Mouse (Mus musculus) layer of hippocampus, postnatal 10 days (tissue): Measurements from ENCODE around the gene Klrb1b. TPM values are rescaled to one million over a fixed set of nuclear protein-coding genes. Genes with fewer than 3 reads are reported as not detected.
"Not testable (repeated sequence)": the region's sequence is repeated elsewhere in the genome, so short reads cannot be mapped to it uniquely, and the experiment has no call there.

Experiments used
- DNase-seq, 2 experiments: peaks; one replicate each; pipeline ENCODE4 v3.0.0; 2021; ENCODE audit warnings: low spot score in 2 of 2
- total RNA-seq, 2 experiments: library from RNA; stranded (reverse); gene quantifications; 2 replicates each; pipeline ENCODE4 v1.2.3; 2021

Klrb1b gene
- total RNA-seq, 2 experiments from 2014 or later: not detected

GRCm38 (mm10) chr6:128800696-128801095, 25.4 kb downstream of the Klrb1b start:
- not testable (repeated sequence) for DNase-seq

DNA sequence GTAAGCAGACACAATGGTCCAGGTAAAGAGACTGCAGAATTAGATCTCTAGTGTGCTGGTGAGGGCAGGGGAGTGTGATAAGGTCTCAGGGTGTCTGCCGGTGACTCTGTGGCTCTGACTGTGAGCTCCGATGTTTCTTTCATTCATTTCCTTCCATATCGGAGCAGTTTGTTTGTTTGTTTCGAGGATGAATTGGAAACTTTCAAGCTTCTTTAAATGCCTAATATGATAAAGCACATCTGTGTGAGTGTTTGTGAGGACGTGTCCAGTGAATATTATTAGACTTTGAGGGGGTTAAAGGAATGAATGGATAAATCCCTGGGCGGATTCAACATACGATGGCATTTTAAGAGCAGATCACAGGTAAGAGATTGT, 26.2 kb downstream of the Klrb1b start:
- DNase-seq: no peak

- peak; percentile 91 for DNase-seq
These were observed 26.8 kb downstream of the Klrb1b start for GRCm38 (mm10) chr6:128799144-128799895.

GRCm38 (mm10) chr6:128798772-128799143, 27.4 kb downstream of the Klrb1b start:
- DNase-seq: peak; percentile 80 to 82

GRCm38 (mm10) chr6:128797936-128798771, 28.0 kb downstream of the Klrb1b start:
- peak in 1 of 2 experiments; percentile 32 for DNase-seq

DNA sequence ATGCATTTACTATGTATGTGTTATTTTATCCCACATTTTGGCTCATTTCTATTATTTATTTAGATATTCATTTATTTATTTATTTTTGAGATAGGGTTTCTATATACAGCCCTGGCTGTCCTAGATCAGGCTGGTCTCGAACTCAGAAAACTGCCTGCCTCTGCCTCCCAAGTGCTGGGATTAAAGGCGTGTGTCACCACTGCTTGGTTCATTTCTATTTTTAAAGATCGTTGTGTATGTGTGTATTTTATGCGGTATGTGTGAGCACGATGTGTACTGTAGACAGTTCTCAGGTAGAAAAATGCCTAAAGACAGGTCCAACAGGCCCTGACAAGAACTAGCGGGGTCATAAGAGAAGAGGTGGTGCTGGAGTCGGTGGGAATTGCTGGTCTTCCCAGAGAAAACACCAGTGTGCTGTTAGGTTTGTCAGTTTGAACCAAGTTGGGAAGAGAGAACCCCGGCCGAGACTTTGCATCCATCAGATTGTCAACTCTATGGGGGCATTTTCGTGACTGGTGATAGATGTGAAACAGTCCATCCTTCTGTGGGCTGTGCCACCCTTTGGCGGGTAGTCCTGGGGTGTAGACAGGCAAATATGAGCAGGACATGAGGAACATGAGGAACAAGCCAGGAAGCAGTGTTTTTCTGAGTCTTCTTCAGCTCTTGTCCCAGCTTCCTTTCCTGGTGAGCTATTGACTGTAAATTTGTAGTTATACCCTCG, 28.8 kb downstream of the Klrb1b start:
- DNase-seq: no peak

DNA sequence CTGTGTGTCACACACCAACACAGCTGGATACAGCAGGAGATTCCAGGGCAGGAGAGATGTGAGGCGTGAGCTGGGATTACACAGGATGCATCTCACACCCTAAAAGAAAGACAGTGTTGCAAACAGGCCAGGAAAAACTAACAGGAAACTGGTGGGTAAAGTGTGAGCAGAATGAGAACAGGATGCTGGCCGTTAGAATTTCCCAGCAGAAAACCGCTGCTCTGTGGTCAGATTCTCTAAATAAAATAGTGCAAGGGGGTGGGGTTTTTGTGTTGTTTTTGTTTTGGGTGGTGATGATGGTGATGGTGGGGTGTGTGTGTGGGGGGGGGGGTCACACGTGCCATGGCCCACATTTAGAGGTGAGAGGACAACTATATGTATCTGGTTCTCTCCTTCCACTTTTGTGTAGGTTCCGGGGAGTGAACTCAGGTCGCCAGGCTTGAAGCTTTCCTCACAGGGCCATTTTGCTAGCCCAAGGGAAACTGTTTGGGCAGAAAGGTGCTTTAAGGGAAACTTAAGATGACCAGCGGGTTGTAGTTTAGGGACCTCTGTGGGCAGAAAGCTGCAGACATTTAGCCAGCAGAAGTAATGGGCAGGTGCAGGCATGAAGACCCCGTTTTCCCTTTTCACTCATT, 29.7 kb downstream of the Klrb1b start:
- DNase-seq: no peak

GRCm38 (mm10) chr6:128793734-128794133, 32.4 kb downstream of the Klrb1b start:
- no peak for DNase-seq

GRCm38 (mm10) chr6:128790491-128790994, 35.6 kb downstream of the Klrb1b start:
- DNase-seq: not testable (repeated sequence)

DNA sequence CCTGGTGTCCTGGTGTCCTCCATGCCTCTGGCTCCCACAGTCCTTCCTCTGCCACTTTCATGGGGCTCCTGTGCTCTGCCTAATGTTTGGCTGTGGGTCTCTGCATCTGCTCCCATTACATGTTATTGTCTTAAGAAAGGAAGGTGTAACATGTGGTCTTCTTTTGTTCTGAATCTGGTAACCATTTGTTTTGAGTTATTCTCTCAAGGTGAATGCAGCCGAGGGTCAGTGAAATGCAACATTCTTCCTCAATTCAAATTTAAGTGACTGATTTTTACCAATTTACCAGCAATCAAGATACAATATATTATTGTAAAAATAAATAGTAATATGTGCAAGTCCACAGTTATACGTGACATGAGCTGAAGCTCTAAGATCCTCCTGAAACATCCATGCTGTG, 37.0 kb downstream of the Klrb1b start, which contains the start of gene Klrb1c:
Gene Klrb1c (minus strand): TSS at position 101 of the 400 bp plus-strand sequence.
- no peak for DNase-seq

DNA sequence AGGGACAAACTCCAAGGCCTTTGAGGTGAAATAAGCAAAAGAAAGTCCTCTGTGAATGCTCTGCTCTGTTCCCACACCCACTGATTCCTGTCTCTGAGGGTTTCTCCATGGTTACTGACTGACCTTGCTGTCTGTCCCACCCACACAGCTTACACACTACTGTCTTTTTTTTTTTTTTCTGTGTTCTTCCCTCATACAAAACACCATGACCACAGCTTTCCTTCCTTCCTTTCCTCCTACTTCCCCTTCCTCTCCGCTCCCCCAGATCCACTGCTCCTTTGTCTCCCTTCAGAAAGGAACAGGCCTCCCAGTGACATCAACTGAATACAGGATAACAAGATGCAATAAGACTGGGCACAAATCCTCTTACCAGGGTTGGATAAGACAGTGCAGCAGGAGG, 37.6 kb downstream of the Klrb1b start:
- DNase-seq: no peak

GRCm38 (mm10) chr6:128786396-128786795, 39.7 kb downstream of the Klrb1b start:
- DNase-seq: not testable (repeated sequence)

GRCm38 (mm10) chr6:128769481-128770253, 56.5 kb downstream of the Klrb1b start:
- no peak for DNase-seq

DNA sequence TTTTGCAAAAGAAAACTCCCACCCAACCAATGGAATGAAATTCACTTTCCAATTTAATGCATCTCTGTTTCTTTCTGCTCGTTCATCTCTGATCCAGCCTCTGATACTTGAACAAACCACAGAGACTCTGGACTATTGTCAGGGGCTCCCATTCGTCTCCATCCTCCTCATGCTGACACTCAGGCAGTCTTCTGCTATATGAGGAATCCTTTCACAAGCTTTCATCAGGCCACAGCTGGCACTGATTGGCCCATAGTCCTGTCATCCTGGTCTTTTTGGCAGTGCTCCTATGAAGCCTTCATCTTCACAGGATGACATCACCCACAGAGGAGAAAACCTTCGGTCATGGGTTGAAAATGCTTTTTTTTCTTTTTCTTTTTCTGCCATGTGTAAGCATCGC, 58.1 kb downstream of the Klrb1b start:
- DNase-seq: no peak

- DNase-seq: peak; percentile 47 to 61
These were observed 59.5 kb downstream of the Klrb1b start for GRCm38 (mm10) chr6:128766486-128767254.

DNA sequence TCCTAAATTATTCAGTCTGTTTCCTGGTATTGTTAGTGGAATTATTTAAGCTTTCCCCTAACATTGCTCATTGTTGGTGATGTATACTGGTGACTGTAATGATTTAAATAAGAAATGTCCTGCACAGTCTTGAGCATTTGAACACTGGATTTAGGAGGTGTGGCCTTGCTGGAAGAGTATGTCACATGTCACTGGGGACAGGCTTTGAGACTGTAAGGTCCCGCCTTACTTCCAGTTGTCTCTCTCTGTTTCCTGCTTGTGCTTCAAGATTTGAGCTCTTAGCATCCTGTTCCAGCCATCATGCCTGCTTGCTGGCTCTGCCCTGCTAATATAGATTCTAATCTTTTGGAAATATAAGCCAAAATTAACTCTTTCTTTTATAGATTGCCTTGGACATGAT, 60.9 kb downstream of the Klrb1b start:
- DNase-seq: no peak

GRCm38 (mm10) chr6:128764598-128764997, 61.5 kb downstream of the Klrb1b start:
- DNase-seq: no peak

DNA sequence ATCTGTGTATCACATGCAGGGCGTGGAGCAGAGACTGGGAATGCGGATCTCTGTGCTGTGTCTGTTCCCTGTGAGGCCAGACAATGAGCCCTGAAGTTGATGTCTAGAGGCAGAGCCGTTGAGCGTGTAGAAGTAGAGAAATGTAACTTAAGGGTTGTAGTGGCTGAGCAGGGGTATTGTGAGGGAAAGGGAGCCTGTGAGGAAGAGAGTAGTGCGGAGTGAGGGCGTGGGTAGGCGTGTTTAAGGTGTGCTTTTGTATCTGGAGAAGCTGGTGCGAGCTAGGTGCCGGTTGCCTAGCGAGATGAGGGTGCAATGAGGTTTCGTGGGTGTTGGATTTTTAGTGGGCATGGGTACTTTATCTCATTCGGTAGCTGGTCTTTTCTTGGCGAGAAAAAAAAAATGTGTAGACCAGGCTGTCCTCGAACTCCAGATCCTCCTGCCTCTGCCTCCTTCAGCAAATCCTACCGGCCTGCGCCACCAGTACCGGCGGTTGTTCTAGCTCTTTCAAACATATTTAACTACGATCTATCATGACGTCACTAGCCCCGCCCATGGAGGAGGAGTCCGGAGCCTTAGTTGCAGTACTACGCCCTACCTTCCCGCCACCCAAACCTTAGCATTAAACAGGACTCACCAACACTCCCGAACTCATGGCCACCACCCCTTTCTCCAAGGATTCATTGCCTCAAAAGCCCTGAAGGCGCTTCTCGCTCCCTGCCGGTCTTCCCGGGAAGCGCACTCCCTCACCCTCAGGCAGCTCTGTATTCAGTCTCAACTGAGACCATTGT, 62.2 kb downstream of the Klrb1b start:
- DNase-seq: peak; percentile 94 to 95
